Mouse (Mus musculus) liver, adult 2 months (tissue): ENCODE data around the gene Hes5.

Experiments used
- CTCF ChIP-seq: fragments of 200-500 bp; IDR thresholded peaks from 2 replicates; pipeline ENCODE4 v1.5.1; 2011; ENCODE audit warnings: low read depth, low read length, control low read depth
- POLR2A ChIP-seq: fragments of 200-500 bp; IDR thresholded peaks from 2 replicates; pipeline ENCODE4 v1.6.1; 2011; ENCODE audit warnings: low read length, control low read depth; ENCODE audit not compliant: insufficient read depth; ENCODE audit errors: extremely low read depth

DNA sequence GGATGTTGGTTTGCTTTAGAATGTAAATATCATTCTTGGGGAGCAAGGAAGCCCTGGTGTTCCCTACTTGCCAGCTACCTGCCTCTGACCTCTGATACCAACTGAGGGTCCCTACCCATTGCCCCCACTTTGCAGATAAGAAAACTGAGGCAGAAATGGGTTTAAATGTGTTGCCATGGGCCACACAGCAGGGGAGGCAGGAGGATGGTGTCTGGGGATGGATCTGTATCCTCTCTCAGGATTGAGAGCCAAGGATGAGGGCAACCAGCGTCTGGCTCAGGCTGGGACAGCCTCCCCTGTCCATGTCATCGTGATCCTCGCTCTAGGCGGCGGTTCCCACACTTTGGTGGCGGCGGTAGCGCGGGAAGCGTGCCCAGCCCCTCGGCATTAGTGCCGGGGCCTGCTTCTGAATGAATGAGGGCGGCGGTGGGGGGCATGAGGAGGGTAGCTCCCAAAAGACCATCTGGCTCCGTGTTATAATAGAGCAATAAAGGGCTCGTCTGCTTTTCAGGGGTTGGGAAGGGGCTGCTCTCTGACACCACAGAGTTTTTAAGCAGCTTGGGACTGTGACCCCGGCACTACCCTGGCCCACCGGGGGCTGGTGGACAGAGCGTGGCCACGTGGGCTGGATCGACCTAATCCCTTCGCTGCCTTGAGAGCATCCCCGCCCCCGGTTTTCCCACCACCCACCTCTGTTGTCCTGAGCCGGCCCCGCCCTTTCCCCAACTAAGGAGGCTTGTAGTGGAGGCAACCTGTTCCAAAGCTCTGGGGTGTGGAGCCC, 8.1 kb upstream of the Hes5 start:
- no peak for TF ChIP-seq CTCF
- no peak for TF ChIP-seq POLR2A
